Mouse (Mus musculus): ENCODE measurements at regions not wholly inside any gene's neighbourhood (a gene's known extent, or its start where the extent isn't known, plus 50 kb on each side); places are given as distances from the start of the nearest gene placed in this dataset.
"Not testable (repeated sequence)": the region's sequence is repeated elsewhere in the genome, so short reads cannot be mapped to it uniquely, and the experiment has no call there.

- not testable (repeated sequence) for DNase-seq (ENCODE audit: low spot score in 2 of 2)
Observed at GRCm38 (mm10) chr10:69035536-69035935, 115.7 kb upstream of the Rhobtb1 start.

DNA sequence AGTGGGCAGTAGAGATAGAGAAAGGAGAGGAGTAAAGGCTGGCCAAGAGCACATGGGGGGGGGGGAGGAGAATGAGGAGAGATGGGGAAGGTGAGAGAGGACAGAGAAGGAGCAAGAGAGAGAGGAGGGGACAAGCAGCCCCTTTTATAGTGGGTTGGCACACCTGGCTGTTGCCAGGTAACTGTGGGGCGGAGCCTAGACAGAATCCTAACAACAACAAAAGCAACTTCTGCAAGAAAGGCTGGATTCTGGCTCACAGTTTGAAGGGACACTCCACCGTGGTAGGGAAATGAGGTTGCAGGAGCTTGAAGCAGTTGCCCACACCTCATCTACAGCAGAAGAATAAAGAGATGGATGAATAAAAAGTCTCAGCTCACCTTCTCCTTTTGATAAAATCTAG lies 115.1 kb upstream of the Rhobtb1 start:
- no peak for DNase-seq (ENCODE audit: low spot score in 2 of 2)

DNA sequence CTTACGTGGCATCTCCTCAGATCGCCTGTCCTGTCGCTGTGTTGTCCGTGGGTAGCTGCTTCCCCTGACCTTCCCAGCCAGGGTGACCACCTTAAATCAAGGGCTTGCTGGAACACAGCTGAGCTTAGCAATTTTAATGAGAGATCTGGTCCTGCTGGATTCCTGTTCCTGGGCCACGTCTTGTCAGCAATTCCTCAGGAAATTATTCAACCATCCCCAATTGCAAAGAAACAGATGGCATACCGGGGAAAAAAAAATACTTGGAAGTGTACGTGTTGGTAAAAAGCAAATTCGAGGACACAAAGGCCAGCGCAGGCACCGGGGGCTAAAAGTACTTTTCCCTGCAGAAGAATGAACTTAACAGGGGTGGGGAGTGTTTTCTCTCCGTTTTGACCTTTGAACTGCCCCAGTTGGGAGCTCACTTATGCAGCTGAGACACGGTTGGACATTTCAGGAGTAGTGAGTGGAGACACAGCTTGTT lies 107.0 kb upstream of the Rhobtb1 start:
- no peak for DNase-seq (ENCODE audit: low spot score in 2 of 2)

- DNase-seq (ENCODE audit: low spot score in 2 of 2) = peak in 1 of 2 experiments; percentile 16
Observed at GRCm38 (mm10) chr10:69045275-69045674, 106.0 kb upstream of the Rhobtb1 start.

DNA sequence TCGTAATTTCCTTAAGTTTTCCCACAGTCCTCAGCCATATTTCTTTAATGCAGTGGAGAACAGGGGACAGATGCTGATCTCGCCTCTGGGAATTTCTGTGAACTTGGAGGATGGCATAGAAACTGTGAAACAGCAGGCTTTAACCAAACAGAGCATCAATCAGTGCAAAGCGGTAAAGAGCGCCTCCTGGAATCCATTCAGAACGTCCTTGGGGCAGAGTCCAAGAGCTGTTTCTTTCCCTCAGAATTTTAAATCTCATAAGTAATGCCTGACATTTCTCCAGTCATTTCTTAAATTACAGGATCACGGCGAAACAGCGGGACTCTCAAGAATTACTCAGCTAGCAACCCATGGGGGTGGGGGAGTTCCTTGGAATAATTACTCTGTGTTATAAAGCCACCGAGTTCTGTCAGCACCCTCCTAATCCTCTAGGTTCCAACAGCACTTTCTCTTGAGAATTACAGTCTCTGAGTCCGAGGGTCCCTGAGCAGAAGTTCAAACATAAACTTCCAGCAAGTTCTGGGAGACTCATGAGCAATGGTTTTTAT lies 105.2 kb upstream of the Rhobtb1 start:
- peak in 1 of 2 experiments; percentile 27 for DNase-seq (ENCODE audit: low spot score in 2 of 2)

DNA sequence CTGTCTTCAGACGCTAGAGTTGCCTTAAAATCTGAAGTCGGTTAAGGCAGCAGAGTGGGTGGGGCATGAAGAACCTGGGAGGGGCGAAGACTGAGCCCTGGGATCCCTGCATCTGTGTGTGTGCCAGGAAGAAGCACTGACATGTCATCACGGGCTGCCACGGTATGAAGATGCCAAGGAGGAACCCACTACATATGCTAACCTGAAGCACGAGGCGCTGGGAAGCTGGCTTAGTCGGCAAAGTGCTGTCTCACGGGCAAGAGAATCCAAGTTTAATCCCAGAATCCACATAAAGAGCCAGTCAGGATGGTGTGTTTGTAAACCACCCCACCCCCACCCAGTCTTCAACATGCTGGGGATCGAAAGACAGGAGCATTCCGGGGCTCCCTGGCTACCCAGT lies 73.2 kb upstream of the Rhobtb1 start:
- no peak for DNase-seq (ENCODE audit: low spot score in 2 of 2)

- no peak for DNase-seq (ENCODE audit: low spot score in 2 of 2)
Observed at GRCm38 (mm10) chr10:69086184-69086583, 65.0 kb upstream of the Rhobtb1 start.

GRCm38 (mm10) chr10:69091872-69092271 lies 59.4 kb upstream of the Rhobtb1 start:
- DNase-seq (ENCODE audit: low spot score in 2 of 2) = no peak

- DNase-seq (ENCODE audit: low spot score in 2 of 2) = no peak
Observed at GRCm38 (mm10) chr10:69100021-69100420, 51.2 kb upstream of the Rhobtb1 start.

- DNase-seq (ENCODE audit: low spot score in 2 of 2) = not testable (repeated sequence)
Observed at GRCm38 (mm10) chr10:69100742-69101141, 50.5 kb upstream of the Rhobtb1 start.
